In the genomic region with DNA sequence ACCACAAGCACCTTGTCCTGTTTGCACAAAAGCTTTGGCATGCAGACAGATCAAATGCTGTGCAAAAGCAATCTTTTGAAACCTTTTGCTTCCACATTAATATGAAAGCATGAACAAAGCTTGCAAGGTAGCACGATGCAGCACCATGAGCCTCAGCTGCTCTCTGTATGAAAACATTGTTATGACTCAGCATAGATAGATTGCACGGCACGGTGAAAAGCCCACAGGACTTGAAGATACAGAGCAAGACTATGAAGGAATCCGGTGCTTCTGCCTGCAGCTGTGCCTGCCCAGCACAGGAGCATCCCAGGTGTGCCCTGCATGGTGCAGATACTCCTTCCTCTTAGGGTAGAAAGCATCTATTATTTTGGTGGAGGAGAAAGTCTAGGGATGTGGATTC, we compare ENCODE assay signal across 1 mouse cellular context.
TF ChIP-seq lines count a peak whose summit lies in the region.

No protein-coding gene starts in this region.

TF ChIP-seq in CH12.LX, 34 proteins besides CTCF, POLR2A, EP300 and RAD21:
- no peak for TF ChIP-seq POLR2AphosphoS2 (IDR thresholded peaks at IDR 0.05; ENCODE audit: low read depth, low read length)
- no peak for TF ChIP-seq ZNF384 (IDR thresholded peaks at IDR 0.05; ENCODE audit: low read depth, low read length)
- no peak for TF ChIP-seq CHD1 (IDR thresholded peaks at IDR 0.05; ENCODE audit: low read depth, low read length)
- no peak for TF ChIP-seq MAZ (IDR thresholded peaks at IDR 0.05; ENCODE audit: low read depth, low read length)
- TF ChIP-seq E2F4 (IDR thresholded peaks at IDR 0.05; ENCODE audit: insufficient replicate concordance, low read depth, low read length): no peak
- peak; percentile 48; the same call in 1 of the 2 replicates for TF ChIP-seq MAFK (IDR thresholded peaks at IDR 0.05; ENCODE audit: insufficient replicate concordance, low read length)
- TF ChIP-seq MYC (IDR thresholded peaks at IDR 0.05; ENCODE audit: low read depth, low read length): peak; percentile 72
- no peak for TF ChIP-seq ZKSCAN1 (IDR thresholded peaks at IDR 0.05; ENCODE audit: borderline replicate concordance, low read depth, low read length)
- no peak; the same call in 1 of the 2 replicates for TF ChIP-seq JUND (conservative IDR thresholded peaks at IDR 0.05; ENCODE audit: low read depth, low read length)
- no peak for TF ChIP-seq MXI1 (IDR thresholded peaks at IDR 0.05; ENCODE audit: low read depth, low read length)
- TF ChIP-seq MAX (IDR thresholded peaks at IDR 0.05; ENCODE audit: low read length): peak; percentile 27; the same call in 1 of the 2 replicates
- TF ChIP-seq KAT2A (IDR thresholded peaks at IDR 0.05; ENCODE audit: insufficient replicate concordance, low read length): no peak
- TF ChIP-seq NELFE (IDR thresholded peaks at IDR 0.05; ENCODE audit: low read depth, low read length): no peak
- TF ChIP-seq USF1 (IDR thresholded peaks at IDR 0.05; ENCODE audit: low read depth, low read length): no peak
- TF ChIP-seq ELF1 (IDR thresholded peaks at IDR 0.05; ENCODE audit: low read depth, low read length): no peak
- no peak for TF ChIP-seq PAX5 (IDR thresholded peaks at IDR 0.05; ENCODE audit: low read length)
- no peak for TF ChIP-seq HCFC1 (IDR thresholded peaks at IDR 0.05; ENCODE audit: low read depth, low read length)
- no peak for TF ChIP-seq ZMIZ1 (IDR thresholded peaks at IDR 0.05; ENCODE audit: low read depth, low read length)
- TF ChIP-seq IRF4 (IDR thresholded peaks at IDR 0.05; ENCODE audit: low read depth, low read length): peak; percentile 62
- TF ChIP-seq ETS1 (conservative IDR thresholded peaks at IDR 0.05; ENCODE audit: low read depth, low read length): no peak
- no peak for TF ChIP-seq UBTF (IDR thresholded peaks at IDR 0.05; ENCODE audit: low read depth, low read length)
- TF ChIP-seq CHD2 (IDR thresholded peaks at IDR 0.05; ENCODE audit: low read length): no peak
- TF ChIP-seq BHLHE40 (IDR thresholded peaks at IDR 0.05; ENCODE audit: low read depth, low read length): 0 out of 2 replicates have a peak, but pooled peaks have one; percentile 28
- no peak for TF ChIP-seq TBP (conservative IDR thresholded peaks at IDR 0.05; ENCODE audit: low read depth, low read length)
- no peak for TF ChIP-seq MEF2A (IDR thresholded peaks at IDR 0.05; ENCODE audit: borderline replicate concordance, low read depth, low read length)
TF ChIP-seq in CH12.LX: peak in this region for 5.
